Mouse (Mus musculus): Measurements from ENCODE around the gene Mrpl28. TPM values are rescaled to one million over a fixed set of nuclear protein-coding genes. Genes with fewer than 3 reads are reported as not detected.
A peak's percentile ranks its signal among the peaks of the same experiment; 100 is the strongest.
"Not testable (repeated sequence)": the region's sequence is repeated elsewhere in the genome, so short reads cannot be mapped to it uniquely, and the experiment has no call there.

Gene Mrpl28
- total and polyA plus RNA-seq, 2 experiments from 2014 or later = 95.0 to 165 TPM

- Histone ChIP-seq H3K4me2 (ENCODE audit: low read depth, low read length, poor library complexity, severe bottlenecking) (peak overlapping the region; percentile 90), H3K27me3 (ENCODE audit: insufficient read depth, low read length) (no peaks in the 10 kb centered on the region), H3K9me3 (ENCODE audit: low read length) (no peaks in the 10 kb centered on the region), H3K4me3 (ENCODE audit: low read depth, low read length) (peak overlapping the region; percentile 57), H3K36me3 (ENCODE audit: insufficient read depth, low read length) (no peaks in the 10 kb centered on the region), H3K27ac (ENCODE audit: low read depth, low read length) (no peak overlapping the region), H3K4me1 (ENCODE audit: insufficient read depth, low read length) (no peaks in the 10 kb centered on the region; the same call in 1 of the 2 replicates), H3K9ac (replicated peaks; ENCODE audit: low read length, poor library complexity, severe bottlenecking) (peak overlapping the region; percentile 67)
- no peak for DNase-seq (ENCODE audit: low spot score)
- ATAC-seq (ENCODE audit: low FRiP score) = no peak
- TF ChIP-seq CTCF (IDR thresholded peaks at IDR 0.05) = no peak
- 37% methylated on average over 9 of the region's 9 CpGs for WGBS
Measured at GRCm38 (mm10) chr17:26094531-26095110, 28.7 kb upstream of the Mrpl28 start.

GRCm38 (mm10) chr17:26095121-26095740 is 28.1 kb upstream of the Mrpl28 start, which contains the start of gene Nme4:
Gene Nme4 (minus strand): TSS chr17:26095602.
- Histone ChIP-seq H3K4me3 (ENCODE audit: low read depth, low read length) (peak within 1 kb of the TSS; percentile 57), H3K9ac (replicated peaks; ENCODE audit: low read length, poor library complexity, severe bottlenecking) (peak within 1 kb of the TSS; percentile 67), H3K27me3 (ENCODE audit: insufficient read depth, low read length) (no peaks in the 10 kb centered on the region), H3K36me3 (ENCODE audit: insufficient read depth, low read length) (no peaks in the 10 kb centered on the region), H3K4me2 (ENCODE audit: low read depth, low read length, poor library complexity, severe bottlenecking) (peak within 1 kb of the TSS; percentile 90), H3K4me1 (ENCODE audit: insufficient read depth, low read length) (no peaks in the 10 kb centered on the region; the same call in 1 of the 2 replicates), H3K9me3 (ENCODE audit: low read length) (no peaks in the 10 kb centered on the region), H3K27ac (ENCODE audit: low read depth, low read length) (no peak within 1 kb of the TSS)
- WGBS = 2% methylated on average over 47 of the region's 47 CpGs
- ATAC-seq (ENCODE audit: low FRiP score) (peak; percentile 63), DNase-seq (ENCODE audit: low spot score) (peak; percentile 54)
- TF ChIP-seq CTCF (IDR thresholded peaks at IDR 0.05) = no peak

GRCm38 (mm10) chr17:26098461-26098860 is 24.8 kb upstream of the Mrpl28 start:
- DNase-seq (ENCODE audit: low spot score) (no peak), ATAC-seq (ENCODE audit: low FRiP score) (no peak)
- Histone ChIP-seq H3K36me3 (ENCODE audit: insufficient read depth, low read length) (no peaks in the 10 kb centered on the region), H3K4me2 (ENCODE audit: low read depth, low read length, poor library complexity, severe bottlenecking) (no peak overlapping the region), H3K27me3 (ENCODE audit: insufficient read depth, low read length) (no peaks in the 10 kb centered on the region), H3K27ac (ENCODE audit: low read depth, low read length) (no peak overlapping the region), H3K9me3 (ENCODE audit: low read length) (no peaks in the 10 kb centered on the region), H3K9ac (replicated peaks; ENCODE audit: low read length, poor library complexity, severe bottlenecking) (no peak overlapping the region), H3K4me1 (ENCODE audit: insufficient read depth, low read length) (no peaks in the 10 kb centered on the region; the same call in 1 of the 2 replicates), H3K4me3 (ENCODE audit: low read depth, low read length) (no peak overlapping the region)
- TF ChIP-seq CTCF (IDR thresholded peaks at IDR 0.05) = no peak
- WGBS = 94% methylated on average over 7 of the region's 7 CpGs

- H3K27ac ChIP-seq (ENCODE audit: low read depth, low read length); H3K9me3 ChIP-seq (ENCODE audit: low read length); ATAC-seq (ENCODE audit: low FRiP score); H3K9ac ChIP-seq (replicated peaks; ENCODE audit: low read length, poor library complexity, severe bottlenecking); DNase-seq (ENCODE audit: low spot score); H3K4me2 ChIP-seq (ENCODE audit: low read depth, low read length, poor library complexity, severe bottlenecking); H3K4me3 ChIP-seq (ENCODE audit: low read depth, low read length); H3K4me1 ChIP-seq (ENCODE audit: insufficient read depth, low read length); H3K27me3 ChIP-seq (ENCODE audit: insufficient read depth, low read length); H3K36me3 ChIP-seq (ENCODE audit: insufficient read depth, low read length): not testable (repeated sequence)
- peak; percentile 63 for TF ChIP-seq CTCF (IDR thresholded peaks at IDR 0.05)
- WGBS = 65% methylated on average over 3 of the region's 3 CpGs
Measured at GRCm38 (mm10) chr17:26099316-26099715, 24.0 kb upstream of the Mrpl28 start.

- Histone ChIP-seq H3K27ac (ENCODE audit: low read depth, low read length) (no peak overlapping the region), H3K4me3 (ENCODE audit: low read depth, low read length) (no peak overlapping the region), H3K4me2 (ENCODE audit: low read depth, low read length, poor library complexity, severe bottlenecking) (no peak overlapping the region), H3K4me1 (ENCODE audit: insufficient read depth, low read length) (no peaks in the 10 kb centered on the region), H3K36me3 (ENCODE audit: insufficient read depth, low read length) (no peaks in the 10 kb centered on the region), H3K9me3 (ENCODE audit: low read length) (no peaks in the 10 kb centered on the region), H3K27me3 (ENCODE audit: insufficient read depth, low read length) (no peaks in the 10 kb centered on the region), H3K9ac (replicated peaks; ENCODE audit: low read length, poor library complexity, severe bottlenecking) (no peak overlapping the region)
- WGBS = 38% methylated on average over 2 of the region's 2 CpGs
- DNase-seq (ENCODE audit: low spot score) = no peak
- ATAC-seq (ENCODE audit: low FRiP score) = no peak
- TF ChIP-seq CTCF (IDR thresholded peaks at IDR 0.05) = no peak
Measured at GRCm38 (mm10) chr17:26100166-26100565, 23.1 kb upstream of the Mrpl28 start.

- H3K9ac ChIP-seq (replicated peaks; ENCODE audit: low read length, poor library complexity, severe bottlenecking) = no peak overlapping the region
- WGBS = 42% methylated on average over 3 of the region's 4 CpGs
Measured at GRCm38 (mm10) chr17:26101478-26101877, 21.8 kb upstream of the Mrpl28 start.

More at GRCm38 (mm10) chr17:26101478-26101877, 21.8 kb upstream of the Mrpl28 start:
- no peaks in the 10 kb centered on the region for H3K4me1 ChIP-seq (ENCODE audit: insufficient read depth, low read length)
- TF ChIP-seq CTCF (IDR thresholded peaks at IDR 0.05) = no peak
- H3K4me2 ChIP-seq (ENCODE audit: low read depth, low read length, poor library complexity, severe bottlenecking) = no peak overlapping the region
- H3K27me3 ChIP-seq (ENCODE audit: insufficient read depth, low read length) = no peaks in the 10 kb centered on the region
- DNase-seq (ENCODE audit: low spot score) (no peak), ATAC-seq (ENCODE audit: low FRiP score) (no peak)
- H3K36me3 ChIP-seq (ENCODE audit: insufficient read depth, low read length) = no peaks in the 10 kb centered on the region
- no peaks in the 10 kb centered on the region for H3K9me3 ChIP-seq (ENCODE audit: low read length)
- no peak overlapping the region for H3K27ac ChIP-seq (ENCODE audit: low read depth, low read length)
- H3K4me3 ChIP-seq (ENCODE audit: low read depth, low read length) = no peak overlapping the region
